Mouse (Mus musculus) heart, adult 2 months (tissue): ENCODE measurements around the gene Gja4. TPM values are rescaled to one million over a fixed set of nuclear protein-coding genes. Genes with fewer than 3 reads are reported as not detected.
A peak's percentile ranks its signal among the peaks of the same experiment; 100 is the strongest.

Source experiments
- DNase-seq, 2 experiments: peaks; one replicate each; pipeline ENCODE4 v3.0.0; 2021
- H3K27ac ChIP-seq: fragments of 200-600 bp; 2 replicates; pipeline ENCODE4 v1.8.1; 2022
- H3K27me3 ChIP-seq: fragments of 200-500 bp; 2 replicates; pipeline ENCODE4 v1.6.1; 2012; ENCODE audit warnings: mild to moderate bottlenecking, low read length, inconsistent platforms, mixed read lengths; ENCODE audit not compliant: control insufficient read depth, insufficient read depth
- H3K36me3 ChIP-seq: fragments of 200-500 bp; 2 replicates; pipeline ENCODE4 v1.6.1; 2012; ENCODE audit warnings: low read length, inconsistent platforms; ENCODE audit not compliant: control insufficient read depth, insufficient read depth
- H3K4me1 ChIP-seq: fragments of 200-500 bp; 2 replicates; pipeline ENCODE4 v1.6.1; 2011; ENCODE audit warnings: low read length; ENCODE audit not compliant: control insufficient read depth, insufficient read depth
- H3K4me3 ChIP-seq: fragments of 200-600 bp; 2 replicates; pipeline ENCODE4 v1.8.1; 2022
- H3K79me2 ChIP-seq: fragments of 200-500 bp; replicated peaks from 2 replicates; pipeline ENCODE4 v1.6.1; 2012; ENCODE audit warnings: mild to moderate bottlenecking, inconsistent platforms, low read length, moderate library complexity, mixed read lengths; ENCODE audit not compliant: control insufficient read depth, insufficient read depth
- H3K9ac ChIP-seq: fragments of 200-500 bp; 2 replicates; pipeline ENCODE4 v1.6.1; 2012; ENCODE audit warnings: low read depth, mild to moderate bottlenecking, control low read depth, inconsistent platforms, low read length, mixed read lengths
- CTCF ChIP-seq: fragments of 200-600 bp; IDR thresholded peaks from 2 replicates; pipeline ENCODE4 v1.8.1; 2022; ENCODE audit warnings: antibody characterized with exemption, mild to moderate bottlenecking, moderate library complexity
- EP300 ChIP-seq: fragments of 200-500 bp; IDR thresholded peaks from 2 replicates; pipeline ENCODE4 v1.6.1; 2011; ENCODE audit warnings: low read depth, low read length, control low read depth; ENCODE audit not compliant: insufficient read depth
- POLR2A ChIP-seq: fragments of 200-500 bp; IDR thresholded peaks from 2 replicates; pipeline ENCODE4 v1.6.1; 2011; ENCODE audit warnings: mild to moderate bottlenecking, low read depth, low read length, control low read depth; ENCODE audit not compliant: insufficient read depth
- WGBS: fragments of 180-500 bp; shearing (Covaris S2); methylation state at CpG from one replicate; pipeline ENCODE4 v1.1.7; 2018; 5-methylcytosine and 5-hydroxymethylcytosine counted together
- intact Hi-C: fragments of 180-260 bp; cut with DNase I; formaldehyde crosslinking; loops from one replicate; pipeline ENCODE4 v1.15.1; 2025
- polyA plus RNA-seq: library from polyadenylated mRNA; depleted of rRNA; stranded (reverse); fragments of >200 nt; gene quantifications from 2 replicates; pipeline ENCODE4 v1.2.3, GENCODE M21; 2012
- total RNA-seq, 2 experiments: library from RNA; stranded (reverse); gene quantifications; 2 replicates each; pipeline ENCODE4 v1.2.3; 2021

Gja4 gene
- total and polyA plus RNA-seq, 3 experiments: 12.2 to 25.1 (median 12.4) TPM

DNA sequence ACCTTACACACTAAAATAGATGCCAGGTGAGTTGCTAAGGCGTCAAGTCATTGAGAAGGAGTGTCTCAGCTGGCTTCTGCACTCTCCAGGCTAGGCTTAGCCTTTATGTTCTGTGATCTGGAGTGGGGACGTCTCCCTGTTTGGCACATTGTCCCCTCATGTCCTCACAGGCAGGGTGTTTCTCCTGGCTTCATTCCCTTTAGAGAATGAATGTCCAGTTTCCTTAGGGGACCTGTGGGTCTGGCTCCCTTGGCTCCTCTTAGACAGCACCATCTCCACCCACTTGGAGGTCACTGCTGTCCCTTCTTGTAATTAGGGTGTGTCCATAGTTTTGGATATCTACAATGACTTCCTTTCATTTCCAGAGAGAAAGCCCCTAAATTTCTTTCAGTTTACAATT is 6.9 kb downstream of the Gja4 start:
- H3K27me3 ChIP-seq: no peaks in the 10 kb centered on the region
- no peak overlapping the region for H3K27ac ChIP-seq
- no peak for DNase-seq
- H3K79me2 ChIP-seq: no peaks in the 10 kb centered on the region
- no peak overlapping the region for H3K4me3 ChIP-seq
- TF ChIP-seq EP300 (no peak), POLR2A (no peak), CTCF (no peak)
- intact Hi-C loops: no loop called here
- no peak overlapping the region for H3K9ac ChIP-seq
- peaks cover 7% of the 10 kb centered on the region for H3K4me1 ChIP-seq
- 32% methylated on average over 2 of the region's 2 CpGs for WGBS
- H3K36me3 ChIP-seq: no peaks in the 10 kb centered on the region

GRCm38 (mm10) chr4:127303796-127304195 is 10.0 kb downstream of the Gja4 start:
- 19% methylated on average over 3 of the region's 3 CpGs for WGBS
- intact Hi-C loops: no loop called here
- TF ChIP-seq EP300 (no peak), POLR2A (no peak; the same call in 1 of the 2 replicates), CTCF (no peak)

GRCm38 (mm10) chr4:127300503-127300902 is 13.3 kb downstream of the Gja4 start:
- no peaks in the 10 kb centered on the region for H3K36me3 ChIP-seq
- no peak overlapping the region for H3K4me3 ChIP-seq
- no peak overlapping the region for H3K27ac ChIP-seq
- TF ChIP-seq POLR2A (no peak), CTCF (no peak), EP300 (no peak)
- peaks cover 3% of the 10 kb centered on the region; the same call in 1 of the 2 replicates for H3K4me1 ChIP-seq
- H3K27me3 ChIP-seq: no peaks in the 10 kb centered on the region
- DNase-seq: no peak
- intact Hi-C loops: no loop called here
- H3K79me2 ChIP-seq: no peaks in the 10 kb centered on the region
- H3K9ac ChIP-seq: no peak overlapping the region
- WGBS: 70% methylated on average over 5 of the region's 5 CpGs

More at GRCm38 (mm10) chr4:127303796-127304195, 10.0 kb downstream of the Gja4 start:
- H3K79me2 ChIP-seq: no peaks in the 10 kb centered on the region
- H3K27me3 ChIP-seq: no peaks in the 10 kb centered on the region
- peak overlapping the region; percentile 17; the same call in 1 of the 2 replicates for H3K27ac ChIP-seq
- no peaks in the 10 kb centered on the region for H3K36me3 ChIP-seq
- H3K4me1 ChIP-seq: peaks cover 7% of the 10 kb centered on the region
- DNase-seq: peak; percentile 43 to 61
- H3K4me3 ChIP-seq: no peak overlapping the region
- H3K9ac ChIP-seq: no peak overlapping the region

DNA sequence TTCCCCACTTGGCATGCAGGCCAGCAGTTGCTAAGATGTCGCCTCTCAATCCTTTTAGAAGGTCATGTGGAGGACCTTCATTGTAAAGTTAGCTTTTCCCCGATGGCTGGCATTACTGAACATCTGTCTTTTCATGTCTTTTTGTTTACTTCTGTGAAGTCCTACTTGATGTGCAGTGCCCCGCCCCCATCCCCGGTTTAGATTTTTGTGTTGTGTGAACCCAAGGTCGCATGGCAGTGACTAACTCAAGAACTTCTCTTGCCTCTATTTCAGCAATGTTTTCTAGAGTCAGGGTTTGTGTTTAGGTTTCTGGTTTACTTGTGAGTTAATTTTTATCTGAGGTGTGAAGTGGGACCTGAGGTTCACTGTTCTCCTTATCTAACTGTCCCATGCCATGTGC is 21.2 kb downstream of the Gja4 start:
- 81% methylated on average over 5 of the region's 5 CpGs for WGBS
- no peak for TF ChIP-seq POLR2A
- TF ChIP-seq CTCF: no peak
- no peak for TF ChIP-seq EP300
- Histone ChIP-seq H3K27me3 (no peaks in the 10 kb centered on the region), H3K4me1 (peaks cover 5% of the 10 kb centered on the region), H3K36me3 (no peaks in the 10 kb centered on the region), H3K27ac (no peak overlapping the region), H3K9ac (no peak overlapping the region), H3K79me2 (no peaks in the 10 kb centered on the region), H3K4me3 (no peak overlapping the region)
- DNase-seq: no peak
- intact Hi-C loops: no loop called here

- no peaks in the 10 kb centered on the region for H3K36me3 ChIP-seq
- no peaks in the 10 kb centered on the region for H3K79me2 ChIP-seq
- H3K4me3 ChIP-seq: no peak overlapping the region
- TF ChIP-seq CTCF: no peak
- TF ChIP-seq POLR2A: no peak
- peak; percentile 52 for TF ChIP-seq EP300
- H3K4me1 ChIP-seq: peaks cover 5% of the 10 kb centered on the region
- intact Hi-C loops: no loop called here
- H3K27ac ChIP-seq: peak overlapping the region; percentile 61
- DNase-seq: peak; percentile 73 to 81
- no peaks in the 10 kb centered on the region for H3K27me3 ChIP-seq
- WGBS: 28% methylated on average over 6 of the region's 6 CpGs
- H3K9ac ChIP-seq: no peak overlapping the region
Measured at GRCm38 (mm10) chr4:127289039-127289548, 24.7 kb downstream of the Gja4 start.

DNA sequence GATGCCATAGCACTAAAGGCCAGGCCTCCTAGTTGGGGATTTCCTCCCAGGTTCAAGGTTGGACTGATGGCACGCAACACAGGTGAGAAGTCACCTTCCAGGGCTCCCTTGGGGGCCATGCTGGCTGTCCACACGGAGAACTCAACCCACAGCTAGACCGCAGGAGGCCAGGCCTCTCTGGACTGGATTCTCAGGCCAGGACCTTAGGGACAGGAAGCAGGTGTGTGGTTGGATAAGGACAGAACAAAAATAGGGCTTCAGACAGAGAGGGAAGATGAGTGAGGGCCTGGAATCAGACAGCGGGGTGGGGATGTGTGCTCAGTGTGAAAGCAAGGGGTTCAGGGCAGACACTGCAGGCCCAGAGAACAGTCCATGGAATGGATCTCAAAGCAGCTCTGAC is 26.9 kb downstream of the Gja4 start:
- Histone ChIP-seq H3K27me3 (no peaks in the 10 kb centered on the region), H3K9ac (no peak overlapping the region), H3K4me3 (no peak overlapping the region), H3K79me2 (no peaks in the 10 kb centered on the region), H3K36me3 (no peaks in the 10 kb centered on the region), H3K27ac (no peak overlapping the region), H3K4me1 (peaks cover 5% of the 10 kb centered on the region)
- no peak for DNase-seq
- 44% methylated on average over 4 of the region's 4 CpGs for WGBS
- intact Hi-C loops: no loop called here
- TF ChIP-seq CTCF (no peak), POLR2A (no peak), EP300 (no peak)
